Mouse (Mus musculus): ENCODE data around the gene Meis2.

DNA sequence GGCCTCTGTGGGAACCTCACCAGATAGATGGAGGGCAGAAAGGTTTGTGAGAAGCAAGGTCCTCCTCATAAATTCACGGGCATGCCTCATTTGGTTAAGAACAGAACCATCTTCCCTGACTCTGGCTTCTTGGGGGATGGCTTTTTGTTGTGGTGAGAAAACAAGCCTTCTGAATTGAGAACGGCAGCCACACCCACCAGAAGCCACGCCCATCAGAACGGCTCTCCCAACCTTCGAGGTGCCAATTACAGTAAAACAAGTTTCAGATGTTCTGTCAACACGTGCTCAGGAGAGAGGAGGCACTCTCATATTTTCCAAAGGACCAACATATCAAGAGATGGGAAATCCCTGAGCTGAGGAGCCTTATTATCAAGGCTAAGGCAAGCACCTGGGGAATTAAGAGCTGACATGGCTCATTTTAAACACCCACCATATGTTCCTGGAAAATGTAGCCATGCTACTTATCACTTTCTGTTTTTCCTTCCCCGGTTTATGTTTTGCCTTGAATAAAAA is 117.9 kb downstream of the Meis2 start:
- TF ChIP-seq MAFK (IDR thresholded peaks at IDR 0.05; ENCODE audit: insufficient read depth, low read depth, low read length), result no peak
- no peak for TF ChIP-seq ZNF384 (IDR thresholded peaks at IDR 0.05; ENCODE audit: low read depth, low read length)
- TF ChIP-seq HCFC1 (IDR thresholded peaks at IDR 0.05; ENCODE audit: borderline replicate concordance, insufficient read depth, low read length), result no peak

Measured in ES-E14 (cell line).